Mouse (Mus musculus) ES-Bruce4 (cell line): ENCODE measurements around the gene Omg.

Source experiments
- CTCF ChIP-seq: IDR thresholded peaks from one replicate; pipeline ENCODE4 v1.8.1; 2011; ENCODE audit warnings: low read depth, low read length
- EP300 ChIP-seq: IDR thresholded peaks from 2 replicates; pipeline ENCODE4 v1.6.1; 2011; ENCODE audit warnings: low read depth, low read length; ENCODE audit not compliant: insufficient read depth
- POLR2A ChIP-seq: IDR thresholded peaks from one replicate; pipeline ENCODE4 v1.8.1; 2011; ENCODE audit warnings: low read length; ENCODE audit not compliant: insufficient read depth

- TF ChIP-seq CTCF (no peak), EP300 (no peak), POLR2A (no peak)
Measured at GRCm38 (mm10) chr11:79504506-79504905, 622 bp upstream of the Omg start.
